Mouse (Mus musculus) granulocyte monocyte progenitor cell, adult 5-6 weeks (primary cell): ENCODE measurements around the gene C4b. TPM values are rescaled to one million over a fixed set of nuclear protein-coding genes. Genes with fewer than 3 reads are reported as not detected.
"Not testable (repeated sequence)": the region's sequence is repeated elsewhere in the genome, so short reads cannot be mapped to it uniquely, and the experiment has no call there.

Source experiments
- ATAC-seq: replicated peaks from 2 replicates; pipeline ENCODE4 v1.8.0; 2016; ENCODE audit warnings: mild to moderate bottlenecking, moderate TSS enrichment, inconsistent platforms; ENCODE audit not compliant: poor library complexity, severe bottlenecking
- total RNA-seq, 2 experiments: library from RNA; stranded (forward) in 1 of 2; stranded (reverse) in 1 of 2; fragments of 200-712, 200-1000 nt in 1 of 2; fragments of >200 nt in 1 of 2; fragmentation: Nextera tagmentation in 1 of 2; gene quantifications; 2 replicates each; pipeline ENCODE4 v1.2.3; 2014 to 2017

C4b gene
- total RNA-seq (2014; fragmentation: Nextera tagmentation), result 0.23 TPM in 1 of 2 replicates, not detected in the other
- 0.09 TPM in 1 of 2 replicates, not detected in the other for total RNA-seq (2017)

DNA sequence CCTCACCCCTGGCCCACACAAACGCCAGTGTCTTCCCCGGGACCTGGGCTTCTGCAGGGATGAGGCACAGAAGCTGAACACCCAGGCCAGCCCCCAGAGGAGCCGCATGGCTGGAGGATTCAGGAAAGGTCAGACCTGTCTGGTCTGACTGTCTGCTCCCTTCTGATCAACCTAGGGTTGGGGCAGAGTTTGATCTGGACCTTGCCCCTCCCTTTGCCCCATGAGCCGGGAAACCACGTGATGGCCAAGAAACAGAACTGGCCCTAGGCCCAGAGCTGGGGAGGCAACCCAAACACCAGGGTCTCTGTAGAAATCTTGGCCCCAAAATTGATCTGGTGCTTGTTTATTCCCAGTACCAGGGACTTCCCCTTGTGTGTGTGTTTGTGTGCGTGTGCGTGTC, at the start of gene C4b:
C4b (minus strand) TSS at position 164 of the 400 bp plus-strand sequence.
- ATAC-seq, result no peak

- ATAC-seq, result no peak
Observed at GRCm38 (mm10) chr17:34777680-34778325, 34.1 kb upstream of the C4b start.

- no peak for ATAC-seq
Observed at GRCm38 (mm10) chr17:34761471-34761870, 17.8 kb upstream of the C4b start.

DNA sequence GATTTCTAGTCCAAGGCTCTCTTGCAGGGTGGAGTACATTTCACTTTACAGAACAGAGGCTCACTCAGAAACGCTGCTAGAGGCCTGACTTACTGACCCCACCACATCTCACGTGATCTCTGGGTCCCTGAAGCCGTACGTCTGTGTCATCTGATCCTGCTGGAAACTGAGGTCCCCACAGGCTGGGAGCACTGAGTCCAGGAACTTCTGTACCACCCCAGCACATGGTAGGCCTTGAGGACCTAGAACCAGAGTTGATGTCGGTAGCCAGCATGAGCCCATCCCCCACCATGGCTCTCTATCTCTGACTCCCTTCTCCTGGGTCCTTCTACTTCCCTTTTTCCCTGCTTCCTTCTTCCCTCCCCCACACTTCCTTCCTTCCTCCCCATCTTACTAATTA, 2.8 kb upstream of the C4b start:
- no peak for ATAC-seq

DNA sequence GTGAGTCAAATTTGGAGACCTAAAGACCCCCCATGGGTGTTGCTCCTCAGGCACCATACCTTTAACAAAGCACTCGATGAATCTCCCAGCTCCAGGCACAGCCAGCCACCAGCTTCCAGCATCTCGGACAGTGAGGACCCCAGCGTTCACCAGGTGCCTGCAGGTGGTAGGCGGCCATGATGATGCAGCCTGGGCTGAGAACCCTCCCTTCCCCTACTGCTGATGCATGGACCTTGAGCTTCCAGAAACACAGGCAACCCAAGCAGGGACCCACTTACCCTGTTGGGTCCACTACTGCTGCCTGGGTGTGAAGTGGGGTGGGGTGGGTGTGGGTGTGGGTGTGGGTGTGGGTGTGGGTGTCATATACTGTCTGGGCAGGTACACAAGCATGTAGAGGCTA, 1.5 kb upstream of the C4b start:
- ATAC-seq, result not testable (repeated sequence)

- not testable (repeated sequence) for ATAC-seq
Observed at GRCm38 (mm10) chr17:34744611-34745010, 929 bp upstream of the C4b start.

DNA sequence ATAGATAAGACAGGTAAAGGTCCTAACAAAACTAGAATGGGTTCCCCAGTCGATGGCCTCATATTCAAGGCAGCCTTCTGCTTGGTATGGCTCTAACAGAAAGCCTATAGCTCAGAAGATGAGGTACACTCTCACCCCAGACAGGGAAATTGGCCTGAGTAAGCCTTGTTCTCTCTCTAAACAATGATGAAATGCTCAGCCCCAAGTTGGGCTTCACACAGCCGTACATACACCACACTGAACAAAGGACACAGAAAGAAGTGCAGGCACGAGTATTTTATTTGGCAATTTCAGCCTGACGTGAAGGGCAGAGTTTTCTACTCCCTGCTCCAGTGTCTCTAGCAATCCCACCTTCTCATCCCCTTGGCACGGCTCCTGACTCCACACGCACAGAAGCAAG, 524 bp upstream of the C4b start:
- ATAC-seq, result no peak

DNA sequence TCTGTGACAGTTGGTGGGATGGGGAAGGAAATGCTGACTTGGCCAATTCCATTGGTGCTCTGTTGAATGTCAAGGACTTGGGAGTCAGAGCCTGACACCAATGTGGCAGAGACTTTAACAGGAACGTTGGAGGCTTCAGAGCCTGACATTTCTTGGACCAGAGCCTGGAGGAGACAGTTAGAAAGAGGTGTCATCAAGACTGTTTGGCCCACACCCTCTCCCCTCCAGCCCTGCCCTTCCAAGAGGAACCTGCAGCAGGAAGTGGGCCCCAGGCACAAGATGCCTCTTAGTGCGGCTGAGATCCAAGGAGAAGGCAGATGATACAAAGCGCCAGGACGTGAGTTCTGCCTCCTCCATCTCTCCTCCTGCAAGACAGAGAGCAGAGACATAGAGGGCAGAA, 3.4 kb downstream of the C4b start:
- ATAC-seq, result no peak

DNA sequence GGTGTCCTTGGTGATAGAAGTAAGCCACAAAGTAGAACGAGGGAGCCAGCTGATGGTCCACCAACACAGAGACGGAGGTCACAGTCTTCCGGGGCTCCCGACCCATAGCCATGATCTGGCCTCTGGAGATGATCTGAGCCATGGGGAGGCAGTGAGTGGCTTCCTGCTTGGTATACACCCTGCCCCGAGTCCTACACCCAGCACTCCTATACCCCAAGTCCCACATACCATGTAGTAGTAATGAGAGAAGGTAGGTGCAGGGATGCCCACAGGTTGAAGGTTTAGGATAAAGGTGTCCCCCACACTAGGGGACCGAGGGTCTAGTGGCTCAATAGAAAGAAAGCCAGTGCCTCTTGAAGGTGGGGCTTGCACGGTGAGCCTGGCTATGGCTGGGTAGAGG, 4.0 kb downstream of the C4b start:
- not testable (repeated sequence) for ATAC-seq

DNA sequence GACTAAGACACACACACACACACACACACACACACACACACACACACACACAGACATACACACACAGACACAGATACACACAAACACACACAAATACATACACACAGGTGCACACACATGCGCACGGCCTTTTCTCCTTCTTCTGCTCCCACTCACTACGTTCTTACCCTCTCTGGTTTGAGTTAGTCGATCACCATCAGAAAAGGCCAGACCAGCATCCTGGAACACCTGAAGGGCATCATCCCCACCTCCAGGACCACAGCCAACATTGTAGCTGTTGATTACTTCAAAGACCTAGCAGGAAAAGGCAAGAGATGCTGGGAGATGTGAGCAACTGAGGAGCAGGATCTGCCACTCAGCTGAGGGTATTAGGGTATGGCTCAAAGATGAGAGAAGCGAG, 6.2 kb downstream of the C4b start:
- ATAC-seq, result not testable (repeated sequence)

DNA sequence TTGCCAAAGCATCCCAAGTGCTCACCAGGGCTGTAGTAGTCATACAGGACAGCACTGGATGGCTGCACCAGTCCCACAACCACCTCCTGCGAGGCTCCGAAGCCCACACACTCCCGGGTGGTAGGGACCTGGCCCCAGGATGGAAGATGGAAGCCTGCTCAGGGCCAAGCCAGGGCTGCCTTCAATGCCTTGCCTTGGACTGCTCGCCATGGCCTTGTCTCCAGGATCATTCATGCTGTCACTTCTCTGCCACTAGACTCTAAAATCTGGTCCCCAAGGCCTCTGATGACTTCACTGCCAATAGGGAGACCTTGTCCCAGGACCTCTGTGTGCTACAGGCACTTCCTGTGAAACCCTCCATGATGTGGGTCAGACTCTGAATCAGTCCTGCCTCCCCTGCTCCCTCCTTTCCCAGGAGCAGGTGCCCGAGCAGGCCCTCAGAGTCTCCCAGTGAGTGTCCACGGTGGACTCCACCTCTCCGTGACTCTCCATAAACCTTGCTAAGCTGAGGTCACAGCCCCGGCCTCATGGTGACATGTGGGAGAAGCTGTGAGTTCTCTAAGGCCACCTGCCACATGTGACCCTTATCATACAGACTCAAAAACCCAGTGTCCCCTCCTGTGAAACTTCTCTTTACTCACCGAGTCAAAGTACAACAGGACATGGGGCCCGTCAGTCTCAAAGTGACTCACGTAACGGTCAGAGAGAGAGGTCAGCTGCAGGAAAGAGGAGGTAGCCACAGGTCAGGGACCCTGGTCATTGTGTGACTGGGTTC, 13.7 kb downstream of the C4b start:
- not testable (repeated sequence) for ATAC-seq

GRCm38 (mm10) chr17:34729155-34729554, 14.5 kb downstream of the C4b start:
- not testable (repeated sequence) for ATAC-seq

DNA sequence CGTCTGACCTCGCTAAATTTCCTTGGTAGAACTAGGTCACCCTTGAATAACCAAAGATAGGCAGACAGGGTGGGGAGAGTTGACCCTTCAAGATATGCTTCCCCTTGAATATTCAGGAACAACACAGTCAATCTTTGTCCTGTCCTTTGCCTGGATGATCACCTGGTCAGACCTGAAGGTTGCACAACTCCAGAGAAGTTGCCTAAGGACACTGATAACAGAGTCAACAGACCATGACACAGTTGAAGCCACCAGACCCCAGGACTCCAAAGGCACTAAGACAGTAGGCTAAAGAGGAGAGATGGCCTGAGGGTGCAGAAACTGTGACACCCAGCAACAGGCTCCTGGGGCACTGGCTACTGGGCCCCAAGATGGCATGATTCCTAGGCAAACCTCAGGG, 15.8 kb downstream of the C4b start:
- no peak for ATAC-seq

GRCm38 (mm10) chr17:34723066-34723465, 20.6 kb downstream of the C4b start:
- no peak for ATAC-seq

DNA sequence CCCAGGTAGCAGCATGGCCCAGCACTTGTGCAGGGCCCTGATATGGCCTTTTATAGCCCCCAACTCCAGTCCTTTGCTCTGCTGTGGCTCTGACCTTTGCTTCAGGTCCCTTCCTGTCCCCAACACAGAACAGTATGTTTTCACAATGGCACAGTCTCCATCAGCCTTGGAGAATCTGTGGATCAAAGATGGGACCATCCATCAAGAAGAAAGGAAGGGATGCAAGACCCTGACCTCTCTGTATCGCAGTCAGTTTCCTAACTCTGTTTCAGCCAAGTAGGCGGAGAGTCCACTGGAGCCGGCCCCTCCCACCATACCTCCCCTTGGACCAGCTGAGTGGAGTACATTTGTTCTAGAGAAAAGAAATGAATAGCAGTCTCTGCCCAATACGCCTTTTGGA, 21.4 kb downstream of the C4b start:
- not testable (repeated sequence) for ATAC-seq

DNA sequence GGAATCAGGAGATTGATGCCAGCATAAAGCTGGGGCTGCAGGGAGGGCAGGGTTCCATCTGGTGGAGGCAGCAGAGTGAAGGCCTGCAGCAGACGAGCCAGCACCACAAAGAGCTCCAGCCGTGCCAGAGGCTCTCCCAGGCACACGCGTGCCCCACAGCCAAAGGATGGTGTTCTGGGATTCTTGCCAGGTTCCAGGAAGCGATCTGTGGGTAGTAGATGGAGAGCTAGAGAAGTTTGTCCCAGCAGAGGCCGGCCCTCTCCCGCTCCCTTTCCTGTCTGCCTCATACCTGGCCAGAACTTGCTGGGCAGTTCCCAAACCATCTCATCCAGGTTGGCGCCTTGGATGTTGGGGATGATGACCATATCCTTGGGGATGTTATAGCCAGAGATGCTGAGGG, 23.8 kb downstream of the C4b start:
- not testable (repeated sequence) for ATAC-seq

- ATAC-seq, result no peak
Observed at GRCm38 (mm10) chr17:34717401-34717800, 26.3 kb downstream of the C4b start.

DNA sequence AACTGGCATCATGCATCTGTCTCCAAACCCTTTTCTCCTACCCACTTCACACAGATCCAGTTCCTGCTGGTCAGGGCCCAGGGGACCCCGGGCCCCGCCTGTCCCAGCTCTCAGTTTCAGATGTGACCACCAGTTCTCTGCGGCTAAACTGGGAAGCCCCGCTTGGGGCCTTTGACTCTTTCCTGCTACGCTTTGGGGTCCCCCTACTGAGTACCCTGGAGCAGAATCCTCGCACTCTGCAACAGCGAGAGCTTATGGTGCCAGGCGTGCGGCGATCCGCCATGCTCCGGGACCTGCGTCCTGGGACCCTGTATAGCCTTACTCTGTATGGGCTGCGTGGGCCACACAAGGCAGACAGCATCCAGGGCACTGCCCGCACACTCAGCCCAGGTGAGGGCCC, 27.4 kb downstream of the C4b start:
- no peak for ATAC-seq

DNA sequence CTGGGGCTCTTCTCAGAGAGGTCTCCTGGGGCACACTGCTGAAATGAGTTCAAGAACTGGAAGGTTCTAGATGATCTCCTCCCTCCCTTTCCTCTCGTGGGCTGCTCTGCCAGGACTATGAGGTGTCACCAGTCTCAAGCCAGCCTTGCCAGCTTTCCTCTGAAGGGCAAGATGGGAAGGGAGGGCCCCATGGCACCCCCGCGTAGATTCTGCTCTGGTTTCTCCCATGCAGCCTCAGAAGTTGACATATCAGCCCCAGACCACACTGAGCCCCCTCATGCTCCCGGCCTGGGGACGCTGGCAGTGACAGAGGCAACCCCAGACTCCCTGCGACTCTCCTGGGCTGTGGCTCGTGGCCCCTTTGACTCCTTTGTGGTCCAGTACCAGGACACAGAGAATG, 28.2 kb downstream of the C4b start:
- not testable (repeated sequence) for ATAC-seq

GRCm38 (mm10) chr17:34714908-34715445, 28.7 kb downstream of the C4b start:
- not testable (repeated sequence) for ATAC-seq

DNA sequence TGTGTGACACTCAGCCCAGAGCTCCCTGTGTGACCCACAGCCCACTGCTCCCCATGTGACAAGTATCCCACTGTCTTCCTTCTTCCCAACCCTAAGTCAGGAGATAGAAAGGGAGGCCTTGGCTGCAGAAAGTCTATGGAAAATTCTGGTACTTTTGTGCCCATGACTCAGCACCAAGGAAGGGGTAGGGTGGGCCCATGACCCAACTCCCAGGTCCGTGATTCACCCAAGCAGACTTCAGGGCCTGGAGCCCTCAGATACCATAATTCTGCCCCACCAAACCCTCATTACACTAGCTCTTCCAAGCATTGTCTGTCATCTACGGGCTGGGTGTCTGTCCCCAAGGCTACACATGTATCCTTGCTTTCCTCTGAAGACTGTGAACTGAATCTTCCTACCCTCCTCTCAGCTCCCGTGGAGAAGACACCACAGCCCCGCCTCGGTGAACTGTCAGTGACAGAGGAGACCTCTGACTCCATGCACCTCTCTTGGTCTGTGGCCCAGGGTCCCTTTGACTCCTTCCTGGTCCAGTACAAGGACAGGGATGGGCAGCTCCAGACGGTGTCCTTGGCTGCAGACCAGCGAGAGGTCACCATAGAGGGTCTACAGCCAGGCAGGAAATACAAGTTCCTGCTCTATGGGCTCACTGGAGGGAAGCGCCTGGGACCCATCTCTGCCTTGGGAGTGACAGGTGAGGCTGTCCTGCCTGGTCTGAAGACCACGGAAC, 29.3 kb downstream of the C4b start:
- not testable (repeated sequence) for ATAC-seq
